Mouse (Mus musculus) urinary bladder, postnatal 25 days (tissue): ENCODE results near the gene Cntnap2.

Experiments
- DNase-seq: peaks from one replicate; pipeline ENCODE4 v3.0.0; 2022; ENCODE audit warnings: low spot score

Cntnap2 gene

GRCm38 (mm10) chr6:46696187-46696586 is 1637.0 kb downstream of the Cntnap2 start:
- no peak for DNase-seq

- no peak for DNase-seq
These were observed 1640.2 kb downstream of the Cntnap2 start for GRCm38 (mm10) chr6:46699343-46699742.

- no peak for DNase-seq
These were observed 1645.4 kb downstream of the Cntnap2 start for GRCm38 (mm10) chr6:46704293-46705170.

- DNase-seq, result no peak
These were observed 1646.8 kb downstream of the Cntnap2 start for GRCm38 (mm10) chr6:46705926-46706325.

- DNase-seq, result no peak
These were observed 1657.4 kb downstream of the Cntnap2 start for GRCm38 (mm10) chr6:46716576-46716975.

GRCm38 (mm10) chr6:46733794-46734193 is 1674.6 kb downstream of the Cntnap2 start:
- DNase-seq, result no peak

GRCm38 (mm10) chr6:46748448-46748847 is 1689.3 kb downstream of the Cntnap2 start:
- DNase-seq, result no peak

GRCm38 (mm10) chr6:46763481-46763880 is 1704.3 kb downstream of the Cntnap2 start:
- no peak for DNase-seq

- no peak for DNase-seq
These were observed 1715.4 kb downstream of the Cntnap2 start for GRCm38 (mm10) chr6:46774529-46774928.

- no peak for DNase-seq
These were observed 1743.3 kb downstream of the Cntnap2 start for GRCm38 (mm10) chr6:46802264-46803110.

GRCm38 (mm10) chr6:46856635-46857034 is 1797.5 kb downstream of the Cntnap2 start:
- DNase-seq, result no peak

- peak; percentile 2 for DNase-seq
These were observed 1801.9 kb downstream of the Cntnap2 start for GRCm38 (mm10) chr6:46861076-46861475.

- DNase-seq, result no peak
These were observed 1807.2 kb downstream of the Cntnap2 start for GRCm38 (mm10) chr6:46866317-46866716.

- DNase-seq, result no peak
These were observed 1827.1 kb downstream of the Cntnap2 start for GRCm38 (mm10) chr6:46886230-46886629.

GRCm38 (mm10) chr6:46909167-46909566 is 1850.0 kb downstream of the Cntnap2 start:
- no peak for DNase-seq

- no peak for DNase-seq
These were observed 1859.6 kb downstream of the Cntnap2 start for GRCm38 (mm10) chr6:46918701-46919274.

GRCm38 (mm10) chr6:46919973-46920372 is 1860.8 kb downstream of the Cntnap2 start:
- no peak for DNase-seq

- no peak for DNase-seq
These were observed 1865.6 kb downstream of the Cntnap2 start for GRCm38 (mm10) chr6:46924709-46925108.

- no peak for DNase-seq
These were observed 1886.5 kb downstream of the Cntnap2 start for GRCm38 (mm10) chr6:46945703-46946102.

- peak; percentile 61 for DNase-seq
These were observed 1902.0 kb downstream of the Cntnap2 start for GRCm38 (mm10) chr6:46961022-46961686.

GRCm38 (mm10) chr6:46963261-46963660 is 1904.1 kb downstream of the Cntnap2 start:
- DNase-seq, result no peak

- no peak for DNase-seq
These were observed 1904.5 kb downstream of the Cntnap2 start for GRCm38 (mm10) chr6:46963693-46964092.
